Mouse (Mus musculus): ENCODE data around the gene Cerk. TPM values are rescaled to one million over a fixed set of nuclear protein-coding genes. Genes with fewer than 3 reads are reported as not detected.
A peak's percentile ranks its signal among the peaks of the same experiment; 100 is the strongest.

Cerk gene
- polyA plus RNA-seq, 1 experiment from 2014 or later = 4.7 TPM

DNA sequence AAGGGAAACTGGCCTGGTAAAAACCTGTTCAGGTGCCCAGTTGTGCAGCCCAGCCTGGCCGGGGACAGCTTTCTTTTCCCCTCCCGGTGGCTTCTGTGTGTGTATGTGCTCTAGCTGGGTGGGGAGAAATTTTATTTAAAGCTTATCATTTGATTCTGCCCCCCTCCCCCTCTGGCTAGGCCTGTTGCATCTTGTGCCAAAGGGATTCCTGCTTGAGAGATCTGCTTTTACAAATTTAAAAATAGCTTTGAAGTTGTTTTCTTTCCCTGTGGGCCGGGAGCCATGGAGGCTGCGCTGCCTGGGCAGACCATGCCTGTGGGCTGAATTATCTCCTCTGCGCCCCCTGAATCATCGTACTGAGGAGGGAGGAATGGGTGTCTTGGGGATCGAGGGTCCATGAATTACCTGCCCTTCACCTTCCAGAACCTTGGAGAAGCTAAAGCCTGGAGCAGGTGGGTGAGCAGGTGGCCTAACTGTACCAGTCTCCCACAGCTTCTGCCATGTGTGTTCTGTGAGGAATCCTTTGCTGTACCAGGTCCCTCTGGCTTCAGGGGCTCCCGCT lies 76.2 kb downstream of the Cerk start:
- no peaks in the 10 kb centered on the region for H3K9me3 ChIP-seq (replicated peaks; ENCODE audit: control insufficient read depth, low read length)
- no peaks in the 10 kb centered on the region for H3K36me3 ChIP-seq (ENCODE audit: control insufficient read depth, insufficient read depth)
- H3K4me1 ChIP-seq (ENCODE audit: control insufficient read depth, low read depth, low read length) = peaks cover 58% of the 10 kb centered on the region
- 86% methylated on average over 8 of the region's 8 CpGs for WGBS (ENCODE audit: insufficient replicate concordance)
- H3K27ac ChIP-seq (ENCODE audit: low read length) = peak overlapping the region; percentile 3; the same call in 1 of the 2 replicates
- ATAC-seq (ENCODE audit: low read depth) = no peak
- H3K4me2 ChIP-seq (ENCODE audit: low read depth, low read length) = no peak overlapping the region
- H3K4me3 ChIP-seq (ENCODE audit: low read depth, low read length) = no peak overlapping the region
- H3K27me3 ChIP-seq (ENCODE audit: control insufficient read depth, insufficient read depth, low read depth, low read length) = no peaks in the 10 kb centered on the region
- H3K9ac ChIP-seq (ENCODE audit: low read depth, low read length) = no peak overlapping the region

DNA sequence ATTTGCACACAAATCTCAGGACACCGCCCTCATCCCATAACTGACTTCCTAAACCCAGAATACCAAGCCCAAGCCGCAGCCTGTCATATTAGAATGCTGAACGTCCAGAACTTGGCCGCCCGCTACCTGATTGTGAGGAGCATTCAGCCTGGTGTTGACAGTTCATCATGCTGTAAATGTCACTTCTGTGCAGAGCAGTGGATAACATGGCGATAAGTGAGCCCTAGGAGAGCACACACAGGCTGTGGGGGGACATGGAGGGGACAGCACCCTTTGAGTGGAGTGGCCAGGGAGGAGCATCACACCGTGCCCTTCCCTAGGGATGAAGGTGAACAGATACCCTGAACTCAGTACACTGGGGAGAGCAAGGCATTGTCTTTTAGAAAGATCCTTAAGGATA lies 76.7 kb downstream of the Cerk start:
- Histone ChIP-seq H3K9ac (ENCODE audit: low read depth, low read length) (no peak overlapping the region), H3K27ac (ENCODE audit: low read length) (peak overlapping the region; percentile 3; the same call in 1 of the 2 replicates), H3K36me3 (ENCODE audit: control insufficient read depth, insufficient read depth) (no peaks in the 10 kb centered on the region), H3K4me1 (ENCODE audit: control insufficient read depth, low read depth, low read length) (peaks cover 63% of the 10 kb centered on the region), H3K4me3 (ENCODE audit: low read depth, low read length) (no peak overlapping the region), H3K27me3 (ENCODE audit: control insufficient read depth, insufficient read depth, low read depth, low read length) (no peaks in the 10 kb centered on the region), H3K9me3 (replicated peaks; ENCODE audit: control insufficient read depth, low read length) (no peaks in the 10 kb centered on the region), H3K4me2 (ENCODE audit: low read depth, low read length) (no peak overlapping the region)
- ATAC-seq (ENCODE audit: low read depth) = no peak
- 82% methylated on average over 7 of the region's 7 CpGs for WGBS (ENCODE audit: insufficient replicate concordance)

DNA sequence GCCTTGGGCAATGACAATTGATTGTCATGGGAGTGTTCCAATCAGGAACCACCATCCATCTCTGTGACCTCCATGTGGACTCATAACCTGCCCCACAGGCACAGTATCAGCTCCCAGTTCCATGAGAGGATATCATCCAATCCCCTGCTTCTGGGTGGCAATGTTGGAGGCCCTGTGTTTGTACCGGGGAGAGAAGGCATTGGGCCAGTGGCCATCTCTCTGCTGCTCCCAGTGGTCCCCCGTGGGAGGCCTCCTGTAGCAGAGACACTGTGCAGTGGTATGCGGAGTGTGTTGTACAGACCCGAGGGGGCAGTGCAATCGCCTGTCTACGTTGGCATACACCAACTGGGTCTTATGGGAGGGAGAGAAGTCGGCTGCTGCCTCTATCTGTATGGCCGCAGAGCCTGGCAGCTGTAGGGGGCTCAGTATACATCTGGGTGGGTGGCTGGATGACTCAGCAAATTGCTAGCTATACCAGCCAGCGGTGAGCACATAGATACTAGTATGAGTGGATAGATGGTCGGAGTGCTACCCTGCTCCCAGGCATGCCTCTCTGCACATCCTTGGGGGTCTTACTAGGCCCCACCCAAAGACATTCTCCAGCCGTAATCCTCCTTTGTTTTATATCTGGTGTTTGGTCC lies 78.0 kb downstream of the Cerk start:
- no peak overlapping the region for H3K4me3 ChIP-seq (ENCODE audit: low read depth, low read length)
- peaks cover 71% of the 10 kb centered on the region for H3K4me1 ChIP-seq (ENCODE audit: control insufficient read depth, low read depth, low read length)
- WGBS (ENCODE audit: insufficient replicate concordance) = 32% methylated on average over 11 of the region's 11 CpGs
- H3K36me3 ChIP-seq (ENCODE audit: control insufficient read depth, insufficient read depth) = no peaks in the 10 kb centered on the region
- no peaks in the 10 kb centered on the region for H3K9me3 ChIP-seq (replicated peaks; ENCODE audit: control insufficient read depth, low read length)
- no peaks in the 10 kb centered on the region for H3K27me3 ChIP-seq (ENCODE audit: control insufficient read depth, insufficient read depth, low read depth, low read length)
- peak overlapping the region; percentile 34 for H3K4me2 ChIP-seq (ENCODE audit: low read depth, low read length)
- peak overlapping the region; percentile 51 for H3K9ac ChIP-seq (ENCODE audit: low read depth, low read length)
- peak overlapping the region; percentile 96 for H3K27ac ChIP-seq (ENCODE audit: low read length)
- peak; percentile 20 for ATAC-seq (ENCODE audit: low read depth)

DNA sequence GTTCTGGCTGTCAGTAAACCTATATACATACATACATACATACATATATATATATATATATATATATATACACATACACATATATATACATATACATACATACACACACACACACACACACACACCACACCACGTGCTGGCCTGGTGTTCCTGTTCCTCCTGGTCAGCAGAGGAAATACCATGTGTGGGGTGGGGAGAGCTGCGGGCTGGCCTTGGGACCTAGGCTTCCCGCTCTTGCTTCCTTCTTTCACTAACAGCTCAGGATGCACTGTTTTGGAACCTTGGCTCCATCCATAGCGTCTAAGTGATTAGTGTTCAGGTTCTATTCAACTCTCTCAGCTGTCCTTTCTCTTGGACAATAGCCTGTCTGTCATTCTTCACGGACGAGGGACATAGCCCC lies 80.2 kb downstream of the Cerk start:
- H3K9ac ChIP-seq (ENCODE audit: low read depth, low read length) = peak overlapping the region; percentile 27; the same call in 1 of the 2 replicates
- 51% methylated on average over 6 of the region's 6 CpGs for WGBS (ENCODE audit: insufficient replicate concordance)
- H3K4me1 ChIP-seq (ENCODE audit: control insufficient read depth, low read depth, low read length) = peaks cover 65% of the 10 kb centered on the region
- ATAC-seq (ENCODE audit: low read depth) = no peak
- peak overlapping the region; percentile 47 for H3K4me2 ChIP-seq (ENCODE audit: low read depth, low read length)
- no peaks in the 10 kb centered on the region for H3K27me3 ChIP-seq (ENCODE audit: control insufficient read depth, insufficient read depth, low read depth, low read length)
- H3K36me3 ChIP-seq (ENCODE audit: control insufficient read depth, insufficient read depth) = no peaks in the 10 kb centered on the region
- peak overlapping the region; percentile 96 for H3K27ac ChIP-seq (ENCODE audit: low read length)
- H3K4me3 ChIP-seq (ENCODE audit: low read depth, low read length) = no peak overlapping the region
- no peaks in the 10 kb centered on the region for H3K9me3 ChIP-seq (replicated peaks; ENCODE audit: control insufficient read depth, low read length)

DNA sequence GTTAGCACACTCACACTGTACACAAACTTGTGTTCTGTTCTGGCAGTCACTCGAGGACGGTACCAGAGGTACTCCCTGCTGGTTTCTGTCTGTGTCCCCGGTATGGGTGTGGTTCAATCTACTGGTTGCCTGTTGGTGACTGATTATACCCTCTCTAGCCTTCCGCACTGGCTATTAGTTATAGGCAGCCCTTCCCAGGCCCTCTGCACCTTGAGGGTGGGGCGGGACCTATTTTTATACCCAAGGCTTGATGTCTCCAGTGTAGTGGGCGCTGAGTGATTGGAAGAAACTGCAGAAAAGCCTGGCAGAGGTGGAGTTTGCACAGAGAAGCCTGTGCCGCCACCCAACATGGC lies 80.6 kb downstream of the Cerk start:
- Histone ChIP-seq H3K4me3 (ENCODE audit: low read depth, low read length) (no peak overlapping the region), H3K4me1 (ENCODE audit: control insufficient read depth, low read depth, low read length) (peaks cover 62% of the 10 kb centered on the region), H3K4me2 (ENCODE audit: low read depth, low read length) (peak overlapping the region; percentile 47), H3K27me3 (ENCODE audit: control insufficient read depth, insufficient read depth, low read depth, low read length) (no peaks in the 10 kb centered on the region), H3K9ac (ENCODE audit: low read depth, low read length) (peak overlapping the region; percentile 27), H3K27ac (ENCODE audit: low read length) (peak overlapping the region; percentile 96), H3K9me3 (replicated peaks; ENCODE audit: control insufficient read depth, low read length) (no peaks in the 10 kb centered on the region), H3K36me3 (ENCODE audit: control insufficient read depth, insufficient read depth) (no peaks in the 10 kb centered on the region)
- 25% methylated on average over 7 of the region's 7 CpGs for WGBS (ENCODE audit: insufficient replicate concordance)
- peak; percentile 94 for ATAC-seq (ENCODE audit: low read depth)

DNA sequence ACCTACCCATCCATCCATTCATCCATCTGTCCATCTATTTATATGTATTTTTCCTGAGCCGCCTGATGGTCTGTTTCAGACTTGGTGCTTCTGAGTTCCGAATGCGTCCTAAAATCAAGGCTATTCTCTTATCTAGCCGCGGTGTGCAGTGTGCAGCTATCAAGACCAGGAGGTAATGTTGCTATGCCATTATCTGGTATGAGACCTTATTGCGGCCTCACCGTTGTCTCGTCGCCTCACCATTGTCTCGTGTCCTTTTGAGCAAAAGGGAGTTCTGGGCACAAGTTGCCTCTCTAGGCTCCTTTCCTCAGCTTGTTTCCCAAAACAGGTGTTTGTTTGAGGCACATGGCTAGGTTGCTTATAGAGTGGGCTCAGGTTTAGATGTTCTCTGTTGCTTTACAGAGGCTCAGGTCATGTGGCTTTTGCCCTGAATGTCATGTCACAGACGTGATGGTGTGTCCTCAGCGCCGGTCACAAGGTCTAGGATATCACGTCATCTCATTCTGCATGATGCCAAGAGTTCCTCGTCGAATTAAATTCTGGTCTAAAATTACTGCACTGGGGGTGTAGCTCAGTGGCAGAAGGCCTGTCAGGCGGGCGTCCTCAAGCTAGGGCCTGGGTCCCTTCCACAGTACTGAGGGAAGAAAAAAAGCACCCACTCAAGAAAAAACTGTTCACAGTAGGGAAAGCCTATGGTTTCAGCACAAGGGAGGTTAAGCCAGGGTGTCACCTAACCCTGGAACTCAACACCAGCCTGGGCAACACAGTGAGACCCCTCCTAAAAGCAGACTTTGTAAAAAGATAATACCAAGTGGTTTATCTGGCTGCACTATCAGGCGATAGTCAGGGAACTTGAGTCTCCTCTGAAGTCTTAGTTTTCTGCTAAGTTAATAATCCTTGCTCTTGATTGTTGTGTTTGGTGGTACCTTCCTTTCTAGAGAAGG lies 81.3 kb downstream of the Cerk start:
- ATAC-seq (ENCODE audit: low read depth) = peak; percentile 84
- H3K9ac ChIP-seq (ENCODE audit: low read depth, low read length) = peak overlapping the region; percentile 66
- H3K27ac ChIP-seq (ENCODE audit: low read length) = peak overlapping the region; percentile 96
- WGBS (ENCODE audit: insufficient replicate concordance) = 33% methylated on average over 19 of the region's 19 CpGs
- peak overlapping the region; percentile 47 for H3K4me2 ChIP-seq (ENCODE audit: low read depth, low read length)
- H3K27me3 ChIP-seq (ENCODE audit: control insufficient read depth, insufficient read depth, low read depth, low read length) = no peaks in the 10 kb centered on the region
- H3K4me1 ChIP-seq (ENCODE audit: control insufficient read depth, low read depth, low read length) = peaks cover 58% of the 10 kb centered on the region
- no peaks in the 10 kb centered on the region for H3K9me3 ChIP-seq (replicated peaks; ENCODE audit: control insufficient read depth, low read length)
- H3K4me3 ChIP-seq (ENCODE audit: low read depth, low read length) = peak overlapping the region; percentile 7; the same call in 1 of the 2 replicates
- no peaks in the 10 kb centered on the region for H3K36me3 ChIP-seq (ENCODE audit: control insufficient read depth, insufficient read depth)

DNA sequence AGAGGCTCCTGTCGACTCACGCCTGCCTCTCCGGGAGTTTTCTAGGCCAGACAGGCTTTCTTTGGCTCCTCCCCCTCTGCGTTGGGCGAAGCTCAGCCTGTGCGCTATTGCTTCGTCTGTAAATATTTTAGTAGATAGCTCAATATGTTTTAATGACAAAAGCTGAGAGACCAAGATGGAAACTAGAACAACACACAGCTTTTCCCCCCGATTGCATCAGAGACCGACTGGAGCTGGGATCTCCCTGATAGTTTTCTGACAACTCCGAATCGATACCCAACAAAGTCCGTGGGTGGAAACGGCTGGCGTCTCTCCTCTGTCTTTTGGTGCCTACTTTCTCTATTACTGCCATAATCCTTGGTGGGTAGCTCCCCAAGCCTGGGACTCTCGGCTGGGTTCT lies 83.6 kb downstream of the Cerk start:
- Histone ChIP-seq H3K9me3 (replicated peaks; ENCODE audit: control insufficient read depth, low read length) (no peaks in the 10 kb centered on the region), H3K4me1 (ENCODE audit: control insufficient read depth, low read depth, low read length) (peaks cover 42% of the 10 kb centered on the region), H3K4me3 (ENCODE audit: low read depth, low read length) (no peak overlapping the region), H3K4me2 (ENCODE audit: low read depth, low read length) (no peak overlapping the region), H3K36me3 (ENCODE audit: control insufficient read depth, insufficient read depth) (no peaks in the 10 kb centered on the region), H3K27ac (ENCODE audit: low read length) (no peak overlapping the region), H3K27me3 (ENCODE audit: control insufficient read depth, insufficient read depth, low read depth, low read length) (no peaks in the 10 kb centered on the region), H3K9ac (ENCODE audit: low read depth, low read length) (no peak overlapping the region)
- 88% methylated on average over 15 of the region's 15 CpGs for WGBS (ENCODE audit: insufficient replicate concordance)
- no peak for ATAC-seq (ENCODE audit: low read depth)

DNA sequence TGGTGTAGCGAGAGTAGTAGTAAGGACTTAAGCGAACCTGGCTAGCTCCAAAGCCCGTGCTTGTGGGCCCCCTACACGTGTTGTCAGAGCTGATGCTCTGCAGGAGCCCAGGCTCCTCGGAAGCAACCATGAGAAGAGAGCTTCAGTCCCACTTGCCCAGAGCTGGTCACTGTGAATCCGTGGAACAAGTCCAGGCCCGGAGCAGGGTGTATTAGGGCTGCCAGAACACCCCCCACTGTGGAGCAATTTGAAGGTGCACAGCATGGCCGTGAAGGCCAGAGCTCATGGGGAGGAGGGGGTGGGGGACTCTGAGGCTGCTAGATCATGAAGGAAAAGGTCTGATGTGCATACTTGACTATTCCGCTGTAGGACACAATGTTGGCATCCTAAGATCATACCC lies 84.4 kb downstream of the Cerk start:
- 81% methylated on average over 9 of the region's 9 CpGs for WGBS (ENCODE audit: insufficient replicate concordance)
- Histone ChIP-seq H3K9ac (ENCODE audit: low read depth, low read length) (no peak overlapping the region), H3K4me1 (ENCODE audit: control insufficient read depth, low read depth, low read length) (peaks cover 35% of the 10 kb centered on the region), H3K36me3 (ENCODE audit: control insufficient read depth, insufficient read depth) (no peaks in the 10 kb centered on the region), H3K27ac (ENCODE audit: low read length) (0 out of 2 replicates have a peak overlapping the region, but pooled peaks have one; percentile 16), H3K4me2 (ENCODE audit: low read depth, low read length) (no peak overlapping the region), H3K9me3 (replicated peaks; ENCODE audit: control insufficient read depth, low read length) (no peaks in the 10 kb centered on the region), H3K27me3 (ENCODE audit: control insufficient read depth, insufficient read depth, low read depth, low read length) (no peaks in the 10 kb centered on the region), H3K4me3 (ENCODE audit: low read depth, low read length) (no peak overlapping the region)
- ATAC-seq (ENCODE audit: low read depth) = no peak

DNA sequence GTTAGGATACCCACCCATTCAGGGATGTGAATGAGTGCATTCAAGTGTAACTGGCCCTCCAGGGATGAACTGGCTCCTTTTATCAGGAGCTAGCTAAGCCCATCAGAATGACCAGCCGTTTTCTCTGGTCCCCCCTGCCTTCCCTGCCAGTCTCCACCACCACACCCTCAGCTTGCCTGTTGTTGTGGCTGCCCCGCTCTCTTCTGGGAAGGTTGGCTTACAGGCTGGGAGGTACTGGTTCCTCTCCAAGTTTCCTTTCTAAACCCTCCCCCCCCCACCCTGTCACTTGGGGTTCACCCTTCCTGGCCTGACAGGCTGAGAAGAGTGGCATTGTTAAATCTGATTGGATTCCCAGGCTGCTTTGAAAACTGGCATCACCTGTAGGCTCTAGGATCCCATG lies 88.1 kb downstream of the Cerk start:
- no peaks in the 10 kb centered on the region for H3K9me3 ChIP-seq (replicated peaks; ENCODE audit: control insufficient read depth, low read length)
- H3K4me1 ChIP-seq (ENCODE audit: control insufficient read depth, low read depth, low read length) = peaks cover 2% of the 10 kb centered on the region
- no peak overlapping the region for H3K4me2 ChIP-seq (ENCODE audit: low read depth, low read length)
- no peak overlapping the region for H3K27ac ChIP-seq (ENCODE audit: low read length)
- H3K36me3 ChIP-seq (ENCODE audit: control insufficient read depth, insufficient read depth) = no peaks in the 10 kb centered on the region
- no peak overlapping the region for H3K4me3 ChIP-seq (ENCODE audit: low read depth, low read length)
- no peaks in the 10 kb centered on the region for H3K27me3 ChIP-seq (ENCODE audit: control insufficient read depth, insufficient read depth, low read depth, low read length)
- no peak overlapping the region for H3K9ac ChIP-seq (ENCODE audit: low read depth, low read length)
- no peak for ATAC-seq (ENCODE audit: low read depth)
- WGBS (ENCODE audit: insufficient replicate concordance) = 72% methylated on average over 2 of the region's 2 CpGs

All from liver, embryonic 16.5 days (tissue).